Mouse (Mus musculus) brain, embryonic 14.5 days (tissue): ENCODE data around the gene Tfe3.

Experiments
- CTCF ChIP-seq: fragments of 200-500 bp; IDR thresholded peaks from 2 replicates; pipeline ENCODE4 v1.5.1; 2012; ENCODE audit warnings: inconsistent platforms, mild to moderate bottlenecking, moderate library complexity, borderline replicate concordance; ENCODE audit not compliant: insufficient read depth, insufficient read length; ENCODE audit errors: extremely low read depth
- POLR2A ChIP-seq: fragments of 200-500 bp; IDR thresholded peaks from 2 replicates; pipeline ENCODE4 v1.6.1; 2012; ENCODE audit warnings: mild to moderate bottlenecking, inconsistent platforms, borderline replicate concordance; ENCODE audit not compliant: poor library complexity, insufficient read depth, insufficient read length, severe bottlenecking; ENCODE audit errors: extremely low read depth

DNA sequence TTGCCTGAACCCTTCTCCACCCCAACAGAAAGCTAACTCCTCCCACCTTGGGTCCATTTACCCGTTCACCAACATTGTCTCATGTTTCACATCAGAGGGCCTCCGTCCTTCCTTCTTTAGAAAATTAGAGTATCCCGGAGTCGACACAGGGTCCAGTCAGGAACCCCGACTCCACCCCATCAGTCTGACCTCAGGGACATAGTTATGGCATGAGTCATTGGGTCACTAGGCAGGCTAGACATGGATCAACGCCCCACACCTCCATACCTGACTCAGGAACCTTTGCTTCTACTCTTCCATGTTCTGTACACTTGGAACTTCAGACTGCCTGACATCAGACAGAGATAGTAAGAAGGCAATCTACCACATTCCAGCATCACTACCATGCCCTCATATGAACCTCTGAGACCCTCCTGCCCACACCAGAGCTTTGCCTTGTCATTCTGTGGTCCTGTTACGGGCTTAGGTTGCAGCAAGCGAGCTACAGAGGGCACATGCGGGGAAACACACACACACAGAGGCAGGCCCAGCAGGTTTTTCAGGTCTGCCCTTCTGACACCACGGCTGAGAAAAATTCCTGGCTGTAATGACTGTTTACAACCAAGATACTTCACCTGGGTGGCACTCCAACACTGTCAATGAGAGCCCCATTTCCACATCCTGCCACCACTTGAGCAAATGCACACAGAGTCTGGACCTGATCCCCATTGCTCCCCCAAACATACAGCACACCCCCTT, 22.1 kb upstream of the Tfe3 start:
- TF ChIP-seq CTCF (no peak), POLR2A (no peak)
